Mouse (Mus musculus) ES-Bruce4 (cell line): ENCODE results near the gene Agpat4.

Experiments used
- CTCF ChIP-seq: IDR thresholded peaks from one replicate; pipeline ENCODE4 v1.8.1; 2011; ENCODE audit warnings: low read depth, low read length
- EP300 ChIP-seq: IDR thresholded peaks from 2 replicates; pipeline ENCODE4 v1.6.1; 2011; ENCODE audit warnings: low read depth, low read length; ENCODE audit not compliant: insufficient read depth
- POLR2A ChIP-seq: IDR thresholded peaks from one replicate; pipeline ENCODE4 v1.8.1; 2011; ENCODE audit warnings: low read length; ENCODE audit not compliant: insufficient read depth

DNA sequence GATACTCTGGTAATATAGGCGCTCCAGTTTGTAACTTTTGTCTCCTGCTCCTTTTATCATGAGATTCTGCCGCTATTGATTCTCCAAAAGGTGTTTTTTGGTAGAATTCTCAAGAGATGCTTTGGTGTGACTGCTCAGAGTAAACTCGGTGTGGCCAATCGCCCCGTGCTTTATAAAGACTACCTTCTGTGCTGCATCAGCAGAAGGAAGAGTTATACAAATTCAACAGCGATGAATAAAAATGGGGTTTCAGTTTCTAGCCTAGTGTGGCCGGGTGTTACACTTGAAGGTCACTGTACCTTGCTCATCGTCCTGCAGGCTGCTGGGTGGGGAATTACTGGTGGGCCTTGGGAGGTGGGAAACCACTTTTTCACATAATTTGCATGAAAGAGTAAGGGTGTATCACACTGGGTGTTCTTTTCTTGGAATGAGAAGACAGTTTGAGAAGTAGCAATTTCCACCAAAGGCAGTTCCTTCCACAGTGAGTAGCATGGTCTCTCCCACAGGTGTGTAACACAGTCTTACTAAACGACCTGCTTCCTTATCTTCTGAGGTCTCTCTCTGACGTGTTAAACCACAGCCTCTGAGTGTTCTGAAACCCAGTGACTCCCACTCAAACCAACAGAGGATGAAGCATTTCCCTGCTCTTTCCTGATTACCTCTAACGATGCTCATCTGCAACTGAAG lies 46.6 kb downstream of the Agpat4 start:
- TF ChIP-seq POLR2A = no peak
- no peak for TF ChIP-seq CTCF
- TF ChIP-seq EP300 = no peak
